Mouse (Mus musculus): ENCODE data around the gene Padi4. TPM values are rescaled to one million over a fixed set of nuclear protein-coding genes. Genes with fewer than 3 reads are reported as not detected.

Gene Padi4
- polyA plus RNA-seq, 1 experiment from 2014 or later, result 1.9 TPM

DNA sequence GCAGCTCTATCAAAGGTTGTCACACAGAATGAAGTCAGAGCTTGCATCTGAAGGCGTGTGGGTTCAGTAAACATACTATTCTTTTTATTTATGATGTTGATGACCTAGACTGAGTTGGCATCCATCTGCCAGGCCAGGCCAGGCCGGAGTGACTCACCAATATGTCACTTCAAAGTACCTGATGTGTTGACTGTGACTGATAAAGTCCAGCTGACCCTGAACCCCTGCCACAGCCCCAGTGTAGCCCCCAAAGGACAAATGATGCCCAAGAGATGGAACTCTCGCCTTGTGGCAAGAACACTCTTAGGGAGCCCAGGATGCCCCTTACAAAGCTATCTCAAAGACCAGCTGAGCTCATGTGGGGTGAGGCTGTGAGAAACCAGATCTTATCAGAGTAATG is 18.2 kb downstream of the Padi4 start:
- no peak overlapping the region for H3K4me3 ChIP-seq (ENCODE audit: control insufficient read depth in 1 of 2, insufficient read depth in 1 of 2, low read depth in 1 of 2, low read length in 2 of 2)
- H3K9me3 ChIP-seq (ENCODE audit: control insufficient read depth, low read length), result no peaks in the 10 kb centered on the region
- H3K27ac ChIP-seq (replicated peaks in 1 of 2; ENCODE audit: control insufficient read depth in 1 of 2, insufficient read depth in 1 of 2, low read depth in 2 of 2, low read length in 2 of 2), result no peak overlapping the region
- peaks cover 11 to 15% of the 10 kb centered on the region in 2 experiments for H3K4me1 ChIP-seq (ENCODE audit: control insufficient read depth in 2 of 2, insufficient read depth in 2 of 2, low read length in 2 of 2)
- no peaks in the 10 kb centered on the region for H3K36me3 ChIP-seq (ENCODE audit: control insufficient read depth, insufficient read depth, low read length)
- H3K9ac ChIP-seq (ENCODE audit: low read length), result no peak overlapping the region
- WGBS, result 66% methylated on average over 3 of the region's 3 CpGs
- H3K27me3 ChIP-seq (ENCODE audit: control insufficient read depth, insufficient read depth, low read length), result no peaks in the 10 kb centered on the region
- H3K4me2 ChIP-seq (ENCODE audit: low read length), result no peak overlapping the region
- ATAC-seq (ENCODE audit: insufficient number of reproducible peaks, insufficient read depth, low FRiP score, low read depth), result no peak

DNA sequence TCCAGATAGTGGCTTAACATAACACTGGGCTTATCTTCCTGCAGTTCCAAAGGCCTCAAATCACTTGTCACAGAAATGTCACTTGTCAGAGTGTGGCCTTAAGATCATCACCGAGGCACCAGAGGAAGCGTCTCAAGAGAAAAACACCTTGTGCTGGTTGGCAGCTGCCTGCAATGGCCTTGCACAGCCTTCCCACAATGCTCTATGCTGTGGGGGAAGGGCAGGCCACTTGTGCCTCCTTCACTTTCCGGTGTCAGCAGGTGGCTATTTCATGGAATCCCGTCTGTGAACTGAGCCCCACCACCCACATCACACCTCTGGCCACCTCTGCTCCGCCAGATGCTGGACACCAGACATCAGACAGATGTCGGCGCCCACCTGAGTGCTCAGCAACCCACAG is 20.7 kb downstream of the Padi4 start:
- Histone ChIP-seq H3K27me3 (ENCODE audit: control insufficient read depth, insufficient read depth, low read length) (no peaks in the 10 kb centered on the region), H3K4me2 (ENCODE audit: low read length) (no peak overlapping the region), H3K4me1 (ENCODE audit: control insufficient read depth in 2 of 2, insufficient read depth in 2 of 2, low read length in 2 of 2) (peaks cover 20 to 22% of the 10 kb centered on the region in 2 experiments), H3K9ac (ENCODE audit: low read length) (no peak overlapping the region), H3K36me3 (ENCODE audit: control insufficient read depth, insufficient read depth, low read length) (no peaks in the 10 kb centered on the region), H3K4me3 (ENCODE audit: control insufficient read depth in 1 of 2, insufficient read depth in 1 of 2, low read depth in 1 of 2, low read length in 2 of 2) (no peak overlapping the region), H3K27ac (replicated peaks in 1 of 2; ENCODE audit: control insufficient read depth in 1 of 2, insufficient read depth in 1 of 2, low read depth in 2 of 2, low read length in 2 of 2) (peak overlapping the region; percentile 28 to 47; a peak in 2 of 4 replicates), H3K9me3 (ENCODE audit: control insufficient read depth, low read length) (no peaks in the 10 kb centered on the region)
- no peak for ATAC-seq (ENCODE audit: insufficient number of reproducible peaks, insufficient read depth, low FRiP score, low read depth)
- 34% methylated on average over 7 of the region's 7 CpGs for WGBS

DNA sequence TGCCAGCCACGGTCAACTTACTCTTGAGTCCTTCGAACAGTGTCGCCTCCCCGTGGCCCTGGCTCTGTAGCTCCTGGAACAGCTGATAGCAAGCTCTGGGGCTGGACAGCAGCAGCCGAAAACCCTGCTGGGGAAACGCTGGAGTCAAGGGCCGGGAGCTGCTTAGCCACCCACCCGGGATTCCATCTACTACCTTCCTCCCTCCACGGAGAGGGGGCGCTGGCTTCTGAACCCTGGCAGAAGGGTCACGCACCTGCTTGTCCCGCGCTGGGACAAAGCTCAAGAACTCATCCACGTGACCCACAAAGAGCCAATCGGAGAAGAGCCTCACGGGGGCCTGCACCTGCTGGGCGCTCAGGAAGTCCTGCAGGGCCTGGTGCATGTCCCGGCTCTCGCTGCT is 23.7 kb downstream of the Padi4 start:
- H3K27me3 ChIP-seq (ENCODE audit: control insufficient read depth, insufficient read depth, low read length), result no peaks in the 10 kb centered on the region
- WGBS, result 11% methylated on average over 19 of the region's 19 CpGs
- peak overlapping the region in 1 of 2 experiments; percentile 19; a peak in 1 of 4 replicates for H3K4me3 ChIP-seq (ENCODE audit: control insufficient read depth in 1 of 2, insufficient read depth in 1 of 2, low read depth in 1 of 2, low read length in 2 of 2)
- H3K27ac ChIP-seq (replicated peaks in 1 of 2; ENCODE audit: control insufficient read depth in 1 of 2, insufficient read depth in 1 of 2, low read depth in 2 of 2, low read length in 2 of 2), result no peak overlapping the region
- H3K9me3 ChIP-seq (ENCODE audit: control insufficient read depth, low read length), result no peaks in the 10 kb centered on the region
- H3K9ac ChIP-seq (ENCODE audit: low read length), result peak overlapping the region; percentile 6; the same call in 1 of the 2 replicates
- H3K4me2 ChIP-seq (ENCODE audit: low read length), result peak overlapping the region; percentile 51
- no peaks in the 10 kb centered on the region for H3K36me3 ChIP-seq (ENCODE audit: control insufficient read depth, insufficient read depth, low read length)
- peaks cover 23 to 35% of the 10 kb centered on the region in 2 experiments for H3K4me1 ChIP-seq (ENCODE audit: control insufficient read depth in 2 of 2, insufficient read depth in 2 of 2, low read length in 2 of 2)
- ATAC-seq (ENCODE audit: insufficient number of reproducible peaks, insufficient read depth, low FRiP score, low read depth), result no peak

DNA sequence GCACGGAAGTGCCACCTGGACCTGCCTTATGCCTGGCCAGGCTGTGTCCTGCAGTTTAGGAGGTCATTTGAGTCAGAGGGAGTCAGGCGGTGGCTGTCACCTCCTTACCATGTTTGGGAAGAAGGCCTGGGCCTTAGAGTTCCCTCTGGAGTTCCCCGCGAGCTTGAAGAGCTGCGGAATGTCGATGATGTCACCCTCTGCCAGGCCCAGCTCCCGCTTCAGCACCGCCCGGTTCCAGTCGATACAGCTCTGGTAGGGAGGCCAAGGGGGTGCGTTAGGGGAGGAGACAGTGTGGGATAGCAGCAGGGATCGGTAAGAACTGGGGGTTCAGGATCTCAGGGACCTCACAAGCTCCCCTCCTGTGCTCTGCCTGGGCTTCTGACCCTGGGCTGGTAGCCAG is 26.1 kb downstream of the Padi4 start:
- Histone ChIP-seq H3K27me3 (ENCODE audit: control insufficient read depth, insufficient read depth, low read length) (no peaks in the 10 kb centered on the region), H3K9ac (ENCODE audit: low read length) (peak overlapping the region; percentile 62), H3K4me2 (ENCODE audit: low read length) (peak overlapping the region; percentile 45), H3K9me3 (ENCODE audit: control insufficient read depth, low read length) (no peaks in the 10 kb centered on the region), H3K27ac (replicated peaks in 1 of 2; ENCODE audit: control insufficient read depth in 1 of 2, insufficient read depth in 1 of 2, low read depth in 2 of 2, low read length in 2 of 2) (peak overlapping the region; percentile 86 to 92), H3K4me1 (ENCODE audit: control insufficient read depth in 2 of 2, insufficient read depth in 2 of 2, low read length in 2 of 2) (peaks cover 15 to 28% of the 10 kb centered on the region in 2 experiments), H3K36me3 (ENCODE audit: control insufficient read depth, insufficient read depth, low read length) (no peaks in the 10 kb centered on the region), H3K4me3 (ENCODE audit: control insufficient read depth in 1 of 2, insufficient read depth in 1 of 2, low read depth in 1 of 2, low read length in 2 of 2) (no peak overlapping the region)
- peak; percentile 79 for ATAC-seq (ENCODE audit: insufficient number of reproducible peaks, insufficient read depth, low FRiP score, low read depth)
- WGBS, result 6% methylated on average over 12 of the region's 12 CpGs

DNA sequence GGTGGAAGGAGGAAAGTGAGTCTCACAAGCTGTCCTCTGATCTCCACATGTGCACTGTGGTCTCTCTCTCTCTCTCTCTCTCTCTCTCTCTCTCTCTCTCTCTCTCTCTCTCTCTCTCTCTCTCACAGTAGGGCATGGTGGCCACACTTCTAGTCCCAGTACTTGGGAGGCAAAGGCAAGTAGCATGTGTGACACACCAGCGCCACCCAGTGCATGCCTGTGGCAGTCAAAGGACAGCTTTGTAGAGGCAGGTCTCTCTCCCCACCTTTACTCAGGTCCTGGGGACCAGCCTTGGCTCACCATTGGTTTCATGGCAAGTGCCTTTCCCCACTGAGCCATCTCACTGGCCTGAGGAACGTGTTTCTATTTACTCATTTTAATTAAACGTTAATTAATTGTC is 29.4 kb downstream of the Padi4 start:
- Histone ChIP-seq H3K9ac (ENCODE audit: low read length) (no peak overlapping the region), H3K27ac (replicated peaks in 1 of 2; ENCODE audit: control insufficient read depth in 1 of 2, insufficient read depth in 1 of 2, low read depth in 2 of 2, low read length in 2 of 2) (no peak overlapping the region), H3K4me2 (ENCODE audit: low read length) (no peak overlapping the region), H3K27me3 (ENCODE audit: control insufficient read depth, insufficient read depth, low read length) (no peaks in the 10 kb centered on the region), H3K9me3 (ENCODE audit: control insufficient read depth, low read length) (no peaks in the 10 kb centered on the region), H3K4me3 (ENCODE audit: control insufficient read depth in 1 of 2, insufficient read depth in 1 of 2, low read depth in 1 of 2, low read length in 2 of 2) (no peak overlapping the region), H3K4me1 (ENCODE audit: control insufficient read depth in 2 of 2, insufficient read depth in 2 of 2, low read length in 2 of 2) (peaks cover 13 to 21% of the 10 kb centered on the region in 2 experiments), H3K36me3 (ENCODE audit: control insufficient read depth, insufficient read depth, low read length) (no peaks in the 10 kb centered on the region)
- ATAC-seq (ENCODE audit: insufficient number of reproducible peaks, insufficient read depth, low FRiP score, low read depth), result no peak
- 23% methylated on average over 3 of the region's 3 CpGs for WGBS

DNA sequence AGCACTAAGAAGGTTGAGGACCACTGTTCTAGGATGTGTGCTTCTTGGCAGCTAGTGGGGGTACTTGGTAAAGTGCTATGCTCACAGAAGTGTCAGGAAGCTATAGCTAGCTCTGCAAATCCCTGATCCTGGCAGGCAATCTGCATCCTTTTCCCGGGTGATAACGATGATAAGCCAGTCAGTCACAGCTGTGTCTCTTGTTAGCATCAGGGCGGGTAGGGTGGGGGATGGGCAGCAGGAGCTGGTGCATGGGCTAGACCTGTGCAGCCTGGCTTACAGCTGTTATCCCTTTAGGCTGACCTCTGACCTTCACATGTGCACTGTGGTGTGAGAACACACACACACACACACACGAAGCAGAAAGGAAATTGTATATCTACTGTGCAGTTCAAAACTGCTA is 30.9 kb downstream of the Padi4 start:
- 14% methylated on average over 4 of the region's 4 CpGs for WGBS
- no peak overlapping the region for H3K9ac ChIP-seq (ENCODE audit: low read length)
- peaks cover 7 to 13% of the 10 kb centered on the region in 2 experiments for H3K4me1 ChIP-seq (ENCODE audit: control insufficient read depth in 2 of 2, insufficient read depth in 2 of 2, low read length in 2 of 2)
- H3K4me3 ChIP-seq (ENCODE audit: control insufficient read depth in 1 of 2, insufficient read depth in 1 of 2, low read depth in 1 of 2, low read length in 2 of 2), result no peak overlapping the region
- no peaks in the 10 kb centered on the region for H3K9me3 ChIP-seq (ENCODE audit: control insufficient read depth, low read length)
- ATAC-seq (ENCODE audit: insufficient number of reproducible peaks, insufficient read depth, low FRiP score, low read depth), result no peak
- H3K4me2 ChIP-seq (ENCODE audit: low read length), result no peak overlapping the region
- no peaks in the 10 kb centered on the region for H3K36me3 ChIP-seq (ENCODE audit: control insufficient read depth, insufficient read depth, low read length)
- no peaks in the 10 kb centered on the region for H3K27me3 ChIP-seq (ENCODE audit: control insufficient read depth, insufficient read depth, low read length)
- no peak overlapping the region for H3K27ac ChIP-seq (replicated peaks in 1 of 2; ENCODE audit: control insufficient read depth in 1 of 2, insufficient read depth in 1 of 2, low read depth in 2 of 2, low read length in 2 of 2)

DNA sequence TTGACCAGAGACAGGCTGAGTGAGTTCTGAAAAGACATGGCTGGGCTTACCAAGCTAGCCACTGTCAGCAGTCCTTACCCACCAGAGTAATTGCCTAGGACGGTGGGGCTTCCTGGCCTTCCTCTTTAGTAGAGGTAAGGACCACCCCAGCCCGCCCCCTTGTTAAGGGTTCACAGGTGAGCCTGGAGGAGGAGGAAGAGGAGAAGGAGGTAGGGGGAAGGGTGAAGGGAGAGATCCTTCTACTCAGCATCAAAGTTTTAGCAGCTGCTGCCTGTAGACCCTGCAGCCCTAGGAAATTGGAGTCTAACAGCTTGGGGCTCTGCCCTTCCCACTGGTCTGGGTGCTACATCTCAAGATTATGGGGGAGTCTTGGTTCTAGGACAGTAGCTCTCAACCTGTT is 31.5 kb downstream of the Padi4 start, which contains the start of gene Padi6:
TSS of gene Padi6 (minus strand) at position 101 of the 400 bp plus-strand sequence.
- H3K9ac ChIP-seq (ENCODE audit: low read length), result no peak within 1 kb of the TSS
- peaks cover 3 to 8% of the 10 kb centered on the region in 2 experiments for H3K4me1 ChIP-seq (ENCODE audit: control insufficient read depth in 2 of 2, insufficient read depth in 2 of 2, low read length in 2 of 2)
- H3K27ac ChIP-seq (replicated peaks in 1 of 2; ENCODE audit: control insufficient read depth in 1 of 2, insufficient read depth in 1 of 2, low read depth in 2 of 2, low read length in 2 of 2), result no peak within 1 kb of the TSS
- H3K27me3 ChIP-seq (ENCODE audit: control insufficient read depth, insufficient read depth, low read length), result no peaks in the 10 kb centered on the region
- no peak within 1 kb of the TSS for H3K4me2 ChIP-seq (ENCODE audit: low read length)
- no peak for ATAC-seq (ENCODE audit: insufficient number of reproducible peaks, insufficient read depth, low FRiP score, low read depth)
- no peak within 1 kb of the TSS for H3K4me3 ChIP-seq (ENCODE audit: control insufficient read depth in 1 of 2, insufficient read depth in 1 of 2, low read depth in 1 of 2, low read length in 2 of 2)
- H3K36me3 ChIP-seq (ENCODE audit: control insufficient read depth, insufficient read depth, low read length), result no peaks in the 10 kb centered on the region
- 76% methylated on average over 2 of the region's 2 CpGs for WGBS
- no peaks in the 10 kb centered on the region for H3K9me3 ChIP-seq (ENCODE audit: control insufficient read depth, low read length)

DNA sequence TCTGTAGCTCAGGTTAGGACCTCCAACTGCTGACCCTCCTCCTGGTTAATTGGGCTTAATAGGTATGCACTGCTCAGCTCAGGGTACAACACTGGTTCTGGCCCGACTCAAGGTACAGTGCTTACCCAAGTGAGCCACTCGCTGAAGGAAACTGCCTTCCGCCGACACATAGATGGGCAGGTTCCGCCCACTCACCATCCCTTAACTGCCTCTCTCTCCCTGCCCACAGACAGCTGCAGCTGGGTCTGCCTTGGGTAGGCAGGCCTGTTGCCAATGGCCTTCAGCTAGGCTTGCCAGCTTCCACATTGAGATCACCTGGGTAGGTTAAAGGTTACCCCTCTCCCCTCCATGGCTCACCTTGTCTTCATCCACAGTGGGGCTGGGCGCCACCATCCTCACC is 32.6 kb downstream of the Padi4 start:
- Histone ChIP-seq H3K27me3 (ENCODE audit: control insufficient read depth, insufficient read depth, low read length) (no peaks in the 10 kb centered on the region), H3K9me3 (ENCODE audit: control insufficient read depth, low read length) (no peaks in the 10 kb centered on the region), H3K36me3 (ENCODE audit: control insufficient read depth, insufficient read depth, low read length) (no peaks in the 10 kb centered on the region), H3K9ac (ENCODE audit: low read length) (no peak overlapping the region), H3K27ac (replicated peaks in 1 of 2; ENCODE audit: control insufficient read depth in 1 of 2, insufficient read depth in 1 of 2, low read depth in 2 of 2, low read length in 2 of 2) (no peak overlapping the region), H3K4me2 (ENCODE audit: low read length) (no peak overlapping the region), H3K4me1 (ENCODE audit: control insufficient read depth in 2 of 2, insufficient read depth in 2 of 2, low read length in 2 of 2) (peaks cover 0 to 3% of the 10 kb centered on the region in 2 experiments; a peak in 2 of 4 replicates), H3K4me3 (ENCODE audit: control insufficient read depth in 1 of 2, insufficient read depth in 1 of 2, low read depth in 1 of 2, low read length in 2 of 2) (no peak overlapping the region)
- ATAC-seq (ENCODE audit: insufficient number of reproducible peaks, insufficient read depth, low FRiP score, low read depth), result no peak
- 85% methylated on average over 6 of the region's 6 CpGs for WGBS

All from heart, embryonic 14.5 days (tissue).